Mouse (Mus musculus) macrophage (primary cell): Measurements from ENCODE around the gene Tha1. TPM values are rescaled to one million over a fixed set of nuclear protein-coding genes. Genes with fewer than 3 reads are reported as not detected.

Source experiments
- H3K27ac ChIP-seq: fragments of 350-480 bp; formaldehyde crosslinking; 2 replicates; pipeline ENCODE4 v1.9.0; 2021
- H3K36me3 ChIP-seq: fragments of 350-480 bp; formaldehyde crosslinking; 2 replicates; pipeline ENCODE4 v1.9.0; 2021; ENCODE audit errors: inconsistent target
- H3K4me3 ChIP-seq: fragments of 350-480 bp; formaldehyde crosslinking; 2 replicates; pipeline ENCODE4 v1.9.0; 2021; ENCODE audit errors: inconsistent target
- H3K79me2 ChIP-seq: fragments of 350-480 bp; formaldehyde crosslinking; 2 replicates; pipeline ENCODE4 v1.9.0; 2021; ENCODE audit errors: inconsistent target
- WGBS: methylation state at CpG from one replicate; pipeline ENCODE4 v1.1.7; 2026; ENCODE audit warnings: inconsistent platforms; ENCODE audit not compliant: missing documents; 5-methylcytosine and 5-hydroxymethylcytosine counted together
- polyA plus RNA-seq: library from polyadenylated mRNA; stranded (reverse); fragments of 250-400 nt; gene quantifications from 3 replicates; pipeline ENCODE4 v1.2.4, GENCODE M21; 2018; ENCODE audit warnings: inconsistent platforms

Tha1 gene
- polyA plus RNA-seq, 1 experiment from 2014 or later: 3.0 TPM

GRCm38 (mm10) chr11:117819095-117819494 is 54.2 kb downstream of the Tha1 start:
- Histone ChIP-seq H3K27ac (no peak overlapping the region), H3K4me3 (no peak overlapping the region), H3K79me2 (peaks cover 100% of the 10 kb centered on the region), H3K36me3 (peaks cover 40% of the 10 kb centered on the region)
- 88% methylated on average over 8 of the region's 8 CpGs for WGBS

Other genes starting within 250 kb of the Tha1 start
- gene Tnrc6c, start 219.2 kb downstream of the Tha1 start, polyA plus RNA-seq: 9.0 to 13.1 TPM (median 11.4 TPM) in 3 replicates
- 3.2 to 4.9 TPM (median 4.8 TPM) in 3 replicates for gene Tmc8, start 91.4 kb downstream of the Tha1 start, polyA plus RNA-seq
- 11.1 to 22.1 TPM (median 17.9 TPM) in 3 replicates for gene Tmc6, start 91.3 kb downstream of the Tha1 start, polyA plus RNA-seq
- not detected in 3 replicates for gene 6030468B19Rik, start 75.8 kb downstream of the Tha1 start, polyA plus RNA-seq
- gene Gm20708, start 63.8 kb downstream of the Tha1 start, polyA plus RNA-seq: 0.79 to 1.5 TPM (median 1.5 TPM) in 3 replicates
- gene Syngr2, start 63.8 kb downstream of the Tha1 start, polyA plus RNA-seq: 138 to 194 TPM (median 167 TPM) in 3 replicates
- gene Afmid, start 47.6 kb downstream of the Tha1 start, polyA plus RNA-seq: 2.9 to 4.4 TPM (median 3.6 TPM) in 3 replicates
- gene Tk1, start 47.4 kb downstream of the Tha1 start, polyA plus RNA-seq: 1.1 to 37.4 TPM (median 6.2 TPM) in 3 replicates
- gene Birc5, start 24.2 kb downstream of the Tha1 start, polyA plus RNA-seq: 1.7 to 21.0 TPM (median 16.6 TPM) in 3 replicates
- not detected in 3 replicates for gene Tmem235, start 12.7 kb downstream of the Tha1 start, polyA plus RNA-seq
- gene Socs3, start 96.6 kb upstream of the Tha1 start, polyA plus RNA-seq: 2.0 to 6.9 TPM (median 2.3 TPM) in 3 replicates
- gene Pgs1, start 112.8 kb upstream of the Tha1 start, polyA plus RNA-seq: 12.0 to 40.0 TPM (median 28.0 TPM) in 3 replicates